Mouse (Mus musculus) embryonic facial prominence, embryonic 11.5 days (tissue): ENCODE results near the gene Klf17. TPM values are rescaled to one million over a fixed set of nuclear protein-coding genes. Genes with fewer than 3 reads are reported as not detected.
"Not testable (repeated sequence)": the region's sequence is repeated elsewhere in the genome, so short reads cannot be mapped to it uniquely, and the experiment has no call there.

Source experiments
- ATAC-seq: fragments of 200-750 bp; cut with Nextera tagmentation; replicated peaks from 2 replicates; pipeline ENCODE4 v1.8.0; 2017; ENCODE audit warnings: low read depth; ENCODE audit not compliant: insufficient number of reproducible peaks, low FRiP score, low TSS enrichment
- DNase-seq: peaks from one replicate; pipeline ENCODE4 v3.0.0-alpha.2; 2015; ENCODE audit warnings: low spot score
- H3K27ac ChIP-seq: fragments of 300-500 bp; sonication (generic); replicated peaks from 2 replicates; pipeline ENCODE4 v1.5.1; 2014; ENCODE audit warnings: mild to moderate bottlenecking, low read depth, low read length, control low read depth
- H3K27me3 ChIP-seq: fragments of 300-500 bp; sonication (generic); 2 replicates; pipeline ENCODE4 v1.6.1; 2014; ENCODE audit warnings: mild to moderate bottlenecking, low read length, moderate library complexity, mixed read lengths; ENCODE audit not compliant: control insufficient read depth, insufficient read depth
- H3K36me3 ChIP-seq: fragments of 300-500 bp; sonication (generic); replicated peaks from 2 replicates; pipeline ENCODE4 v1.6.1; 2014; ENCODE audit warnings: low read depth, mild to moderate bottlenecking, low read length, moderate library complexity, mixed read lengths; ENCODE audit not compliant: control insufficient read depth, insufficient read depth
- H3K4me1 ChIP-seq: fragments of 300-500 bp; sonication (generic); 2 replicates; pipeline ENCODE4 v1.6.1; 2014; ENCODE audit warnings: low read length, mixed read lengths; ENCODE audit not compliant: control insufficient read depth, insufficient read depth
- H3K4me2 ChIP-seq: fragments of 300-500 bp; sonication (generic); 2 replicates; pipeline ENCODE4 v1.6.1; 2014; ENCODE audit warnings: low read depth, mild to moderate bottlenecking, control low read depth, low read length, moderate library complexity
- H3K4me3 ChIP-seq: fragments of 300-500 bp; sonication (generic); 2 replicates; pipeline ENCODE4 v1.5.1; 2014; ENCODE audit warnings: low read depth, low read length, control low read depth
- H3K9ac ChIP-seq: fragments of 300-500 bp; sonication (generic); replicated peaks from 2 replicates; pipeline ENCODE4 v1.6.1; 2014; ENCODE audit warnings: mild to moderate bottlenecking, control low read depth, low read length
- H3K9me3 ChIP-seq: fragments of 300-500 bp; sonication (generic); replicated peaks from 2 replicates; pipeline ENCODE4 v1.6.1; 2016; ENCODE audit warnings: mild to moderate bottlenecking, low read length, inconsistent platforms, mixed read lengths; ENCODE audit not compliant: control insufficient read depth
- WGBS: fragments of 180-500 bp; shearing (Covaris S2); extraction: QIAGEN DNeasy Blood & Tissue Kit; methylation state at CpG from one replicate; pipeline ENCODE4 v1.1.7; 2014; 5-methylcytosine and 5-hydroxymethylcytosine counted together
- polyA plus RNA-seq: library from polyadenylated mRNA; unstranded; fragments of >200 nt; fragmentation: Nextera tagmentation; extraction: Ambion mirVana; gene quantifications from 2 replicates; pipeline ENCODE4 v1.2.1, GENCODE M21; 2014

Gene Klf17
- polyA plus RNA-seq, 1 experiment from 2014 or later: not detected

DNA sequence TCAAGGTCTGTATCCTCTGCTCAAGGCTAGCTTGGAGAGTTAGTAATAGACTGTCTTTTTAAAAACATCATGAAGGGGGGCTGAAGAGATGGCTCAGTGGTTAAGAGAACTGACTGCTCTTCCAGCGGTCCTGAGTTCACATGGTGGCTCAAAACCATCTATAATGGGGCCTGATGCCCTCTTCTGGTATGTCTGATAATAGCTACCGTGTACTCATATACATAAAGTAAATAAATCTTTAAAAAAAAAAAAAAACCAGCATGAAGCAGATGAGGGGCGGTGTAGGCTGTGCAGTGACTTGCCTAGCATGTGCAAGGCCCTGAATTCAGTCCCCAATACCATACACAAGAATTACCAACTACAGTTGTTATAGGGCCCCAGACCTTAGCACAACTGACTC is 17.5 kb upstream of the Klf17 start:
- H3K9ac ChIP-seq: no peak overlapping the region
- DNase-seq: no peak
- no peaks in the 10 kb centered on the region for H3K9me3 ChIP-seq
- H3K27ac ChIP-seq: no peak overlapping the region
- H3K4me2 ChIP-seq: no peak overlapping the region
- no peak for ATAC-seq
- no peak overlapping the region for H3K4me3 ChIP-seq
- WGBS: 88% methylated on average over 3 of the region's 3 CpGs
- H3K4me1 ChIP-seq: no peaks in the 10 kb centered on the region
- no peaks in the 10 kb centered on the region for H3K36me3 ChIP-seq
- H3K27me3 ChIP-seq: no peaks in the 10 kb centered on the region

GRCm38 (mm10) chr4:117772960-117773359 is 7.5 kb upstream of the Klf17 start:
- no peaks in the 10 kb centered on the region for H3K27me3 ChIP-seq
- DNase-seq (no peak), ATAC-seq (no peak)
- H3K9ac ChIP-seq: no peak overlapping the region
- H3K27ac ChIP-seq: no peak overlapping the region
- no peaks in the 10 kb centered on the region for H3K9me3 ChIP-seq
- H3K36me3 ChIP-seq: no peaks in the 10 kb centered on the region
- no peak overlapping the region for H3K4me2 ChIP-seq
- WGBS: 55% methylated on average over 9 of the region's 9 CpGs
- H3K4me3 ChIP-seq: no peak overlapping the region
- no peaks in the 10 kb centered on the region for H3K4me1 ChIP-seq

GRCm38 (mm10) chr4:117770935-117771334 is 5.5 kb upstream of the Klf17 start:
- peak; percentile 88 for DNase-seq
- Histone ChIP-seq H3K9me3 (no peaks in the 10 kb centered on the region), H3K27me3 (no peaks in the 10 kb centered on the region), H3K27ac (no peak overlapping the region), H3K4me3 (no peak overlapping the region), H3K9ac (no peak overlapping the region), H3K4me1 (no peaks in the 10 kb centered on the region), H3K4me2 (no peak overlapping the region), H3K36me3 (no peaks in the 10 kb centered on the region)
- 16% methylated on average over 5 of the region's 5 CpGs for WGBS
- no peak for ATAC-seq

DNA sequence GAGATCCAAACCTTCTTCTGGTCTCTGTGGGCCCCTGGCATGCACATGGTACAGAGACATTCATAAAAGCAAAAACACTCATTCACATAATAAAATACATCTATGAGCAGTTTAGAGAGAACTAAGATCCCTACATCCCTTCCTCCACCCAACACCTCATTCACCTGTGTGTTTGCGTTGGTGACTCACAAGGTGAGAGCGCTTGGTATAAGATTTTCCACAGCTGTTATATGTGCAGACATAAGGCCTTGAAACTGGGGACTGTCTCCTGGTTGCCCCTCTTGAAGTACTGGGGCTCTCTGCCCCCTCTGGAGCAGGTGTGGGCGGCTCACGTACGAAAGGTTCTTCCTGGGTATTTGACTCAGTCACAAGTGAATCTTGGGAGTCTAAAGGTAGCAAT is 5.3 kb downstream of the Klf17 start:
- WGBS: 89% methylated on average over 5 of the region's 5 CpGs
- H3K36me3 ChIP-seq: no peaks in the 10 kb centered on the region
- no peak for ATAC-seq

GRCm38 (mm10) chr4:117752469-117752868 is 13.0 kb downstream of the Klf17 start:
- not testable (repeated sequence) for DNase-seq, H3K36me3 ChIP-seq, H3K4me1 ChIP-seq, H3K27me3 ChIP-seq, H3K9ac ChIP-seq, H3K4me3 ChIP-seq, ATAC-seq, H3K27ac ChIP-seq, H3K4me2 ChIP-seq, H3K9me3 ChIP-seq
- WGBS: 82% methylated on average over 5 of the region's 5 CpGs

More for the DNA sequence above, 5.3 kb downstream of the Klf17 start:
- H3K4me3 ChIP-seq: no peak overlapping the region
- no peak overlapping the region for H3K9ac ChIP-seq
- DNase-seq: no peak
- H3K27ac ChIP-seq: no peak overlapping the region
- no peaks in the 10 kb centered on the region for H3K9me3 ChIP-seq
- no peaks in the 10 kb centered on the region for H3K27me3 ChIP-seq
- H3K4me2 ChIP-seq: no peak overlapping the region
- H3K4me1 ChIP-seq: no peaks in the 10 kb centered on the region

- Histone ChIP-seq H3K9me3 (no peaks in the 10 kb centered on the region), H3K4me2 (no peak overlapping the region), H3K4me3 (no peak overlapping the region), H3K27me3 (no peaks in the 10 kb centered on the region), H3K4me1 (no peaks in the 10 kb centered on the region), H3K27ac (no peak overlapping the region), H3K36me3 (no peaks in the 10 kb centered on the region), H3K9ac (no peak overlapping the region)
- peak; percentile 2 for DNase-seq
- no peak for ATAC-seq
- 43% methylated on average over 8 of the region's 8 CpGs for WGBS
Observed at GRCm38 (mm10) chr4:117737559-117737958, 27.9 kb downstream of the Klf17 start.

GRCm38 (mm10) chr4:117731926-117732325 is 33.5 kb downstream of the Klf17 start:
- DNase-seq: no peak
- no peaks in the 10 kb centered on the region for H3K36me3 ChIP-seq
- no peak overlapping the region for H3K4me2 ChIP-seq
- H3K4me3 ChIP-seq: no peak overlapping the region
- H3K9ac ChIP-seq: no peak overlapping the region
- H3K27ac ChIP-seq: no peak overlapping the region
- 87% methylated on average over 3 of the region's 3 CpGs for WGBS
- H3K27me3 ChIP-seq: no peaks in the 10 kb centered on the region
- ATAC-seq: no peak
- no peaks in the 10 kb centered on the region for H3K9me3 ChIP-seq
- no peaks in the 10 kb centered on the region for H3K4me1 ChIP-seq

GRCm38 (mm10) chr4:117724112-117724511 is 41.3 kb downstream of the Klf17 start, which contains the start of gene Gm12845:
Gene Gm12845 (plus strand): TSS chr4:117724412.
- WGBS: 79% methylated on average over 1 of the region's 1 CpGs
- Histone ChIP-seq H3K9me3 (no peaks in the 10 kb centered on the region), H3K4me1 (no peaks in the 10 kb centered on the region), H3K27me3 (no peaks in the 10 kb centered on the region), H3K4me3 (no peak within 1 kb of the TSS), H3K36me3 (no peaks in the 10 kb centered on the region), H3K4me2 (no peak within 1 kb of the TSS), H3K27ac (no peak within 1 kb of the TSS), H3K9ac (no peak within 1 kb of the TSS)
- no peak for DNase-seq
- ATAC-seq: no peak
